Mouse (Mus musculus) bone marrow macrophage, adult 2 months (primary cell): ENCODE results near the gene Ppara.

Experiments used
- CTCF ChIP-seq: IDR thresholded peaks from 2 replicates; pipeline ENCODE4 v1.5.1; 2012; ENCODE audit warnings: low read depth, mild to moderate bottlenecking, low read length, moderate library complexity
- POLR2A ChIP-seq: IDR thresholded peaks from 2 replicates; pipeline ENCODE4 v1.6.1; 2012; ENCODE audit warnings: mild to moderate bottlenecking, low read depth, low read length, borderline replicate concordance

- no peak for TF ChIP-seq CTCF
- TF ChIP-seq POLR2A: no peak
Observed at GRCm38 (mm10) chr15:85710641-85711580, 23.9 kb upstream of the Ppara start.
